Mouse (Mus musculus) MEL (cell line): ENCODE measurements at regions not wholly inside any gene's neighbourhood (a gene's known extent, or its start where the extent isn't known, plus 50 kb on each side); places are given as distances from the start of the nearest gene placed in this dataset.

Source experiments
- DNase-seq: peaks from one replicate; pipeline ENCODE4 v3.0.0; 2011; ENCODE audit warnings: low read depth, low spot score
- H3K27ac ChIP-seq: 2 replicates; pipeline ENCODE4 v1.5.1; 2012; ENCODE audit warnings: low read depth, mild to moderate bottlenecking, control low read depth, low read length, moderate library complexity; ENCODE audit not compliant: control insufficient read depth
- H3K27me3 ChIP-seq, 2 experiments: fragments of 150-350 bp in 1 of 2; sonication (generic) in 1 of 2; 2 replicates each; pipeline ENCODE4 v1.6.1; 2012; ENCODE audit warnings: low read length in 2 of 2, mild to moderate bottlenecking in 2 of 2, improper control_type of control experiment in 1 of 2, moderate library complexity in 1 of 2; ENCODE audit not compliant: insufficient read depth in 2 of 2, control insufficient read depth in 1 of 2
- H3K36me3 ChIP-seq, 2 experiments: 2 replicates each; pipeline ENCODE4 v1.6.1; 2012 to 2014; ENCODE audit warnings: low read length in 2 of 2, improper control_type of control experiment in 1 of 2, inconsistent platforms in 1 of 2, mild to moderate bottlenecking in 1 of 2; ENCODE audit not compliant: insufficient read depth in 2 of 2, control insufficient read depth in 1 of 2
- H3K4me1 ChIP-seq, 2 experiments: fragments of 150-350 bp in 1 of 2; sonication (generic) in 1 of 2; 2 replicates each; pipeline ENCODE4 v1.6.1; 2012; ENCODE audit warnings: low read length in 2 of 2, improper control_type of control experiment in 1 of 2, mild to moderate bottlenecking in 1 of 2; ENCODE audit not compliant: insufficient read depth in 2 of 2, control insufficient read depth in 1 of 2
- H3K4me3 ChIP-seq, 2 experiments: fragments of 150-350 bp in 1 of 2; sonication (generic) in 1 of 2; 2 replicates each; pipeline ENCODE4 v1.5.1; 2012; ENCODE audit warnings: low read depth in 2 of 2, low read length in 2 of 2, mild to moderate bottlenecking in 2 of 2, moderate library complexity in 2 of 2, control low read depth in 1 of 2, improper control_type of control experiment in 1 of 2; ENCODE audit not compliant: control insufficient read depth in 1 of 2, insufficient read depth in 1 of 2
- H3K79me2 ChIP-seq: 2 replicates; pipeline ENCODE4 v1.6.1; 2012; ENCODE audit warnings: mild to moderate bottlenecking, low read length, moderate library complexity; ENCODE audit not compliant: control insufficient read depth, poor library complexity, insufficient read depth
- H3K9ac ChIP-seq: 2 replicates; pipeline ENCODE4 v1.6.1; 2012; ENCODE audit warnings: low read depth, mild to moderate bottlenecking, control low read depth, low read length, moderate library complexity; ENCODE audit not compliant: control insufficient read depth, poor library complexity, severe bottlenecking
- H3K9me3 ChIP-seq: fragments of 150-350 bp; sonication (generic); replicated peaks from 2 replicates; pipeline ENCODE4 v1.6.1; 2012; ENCODE audit warnings: mild to moderate bottlenecking, low read length, improper control_type of control experiment, moderate library complexity; ENCODE audit not compliant: insufficient read depth
- BHLHE40 ChIP-seq: IDR thresholded peaks from 2 replicates; pipeline ENCODE4 v1.6.1; 2012; ENCODE audit warnings: low read depth, mild to moderate bottlenecking, inconsistent platforms, low read length, improper control_type of control experiment, borderline replicate concordance
- CHD1 ChIP-seq: IDR thresholded peaks from 2 replicates; pipeline ENCODE4 v1.6.1; 2012; ENCODE audit warnings: low read depth, mild to moderate bottlenecking, inconsistent platforms, low read length, improper control_type of control experiment
- ELF1 ChIP-seq: IDR thresholded peaks from 2 replicates; pipeline ENCODE4 v1.6.1; 2014; ENCODE audit warnings: low read depth, mild to moderate bottlenecking, inconsistent platforms, low read length, improper control_type of control experiment, moderate library complexity
- EP300 ChIP-seq, 2 experiments: IDR thresholded peaks; 2 replicates each; pipeline ENCODE4 v1.6.1; 2011; ENCODE audit warnings: improper control_type of control experiment in 2 of 2, low read length in 2 of 2, low read depth in 1 of 2, mild to moderate bottlenecking in 1 of 2
- ETS1 ChIP-seq: IDR thresholded peaks from 2 replicates; pipeline ENCODE4 v1.6.1; 2012; ENCODE audit warnings: low read depth, mild to moderate bottlenecking, inconsistent platforms, low read length, improper control_type of control experiment, moderate library complexity
- HCFC1 ChIP-seq: IDR thresholded peaks from 2 replicates; pipeline ENCODE4 v1.6.1; 2012; ENCODE audit warnings: low read depth, mild to moderate bottlenecking, inconsistent platforms, low read length, improper control_type of control experiment, moderate library complexity
- JUND ChIP-seq: IDR thresholded peaks from 2 replicates; pipeline ENCODE4 v1.6.1; 2011; ENCODE audit warnings: low read depth, mild to moderate bottlenecking, improper control_type of control experiment, low read length
- MAFK ChIP-seq: IDR thresholded peaks from 2 replicates; pipeline ENCODE4 v1.6.1; 2011; ENCODE audit warnings: low read depth, mild to moderate bottlenecking, low read length, improper control_type of control experiment, borderline replicate concordance
- MAX ChIP-seq: IDR thresholded peaks from 2 replicates; pipeline ENCODE4 v1.6.1; 2011; ENCODE audit warnings: low read length, improper control_type of control experiment
- MAZ ChIP-seq: IDR thresholded peaks from 2 replicates; pipeline ENCODE4 v1.6.1; 2012; ENCODE audit warnings: low read depth, mild to moderate bottlenecking, inconsistent platforms, low read length, improper control_type of control experiment
- MXI1 ChIP-seq: IDR thresholded peaks from 2 replicates; pipeline ENCODE4 v1.6.1; 2011; ENCODE audit warnings: mild to moderate bottlenecking, low read depth, low read length, improper control_type of control experiment
- MYC ChIP-seq: IDR thresholded peaks from 2 replicates; pipeline ENCODE4 v1.6.1; 2011; ENCODE audit warnings: low read depth, mild to moderate bottlenecking, low read length, improper control_type of control experiment, moderate library complexity
- NELFE ChIP-seq: IDR thresholded peaks from 2 replicates; pipeline ENCODE4 v1.6.1; 2011; ENCODE audit warnings: low read depth, low read length, improper control_type of control experiment
- NRF1 ChIP-seq: IDR thresholded peaks from 2 replicates; pipeline ENCODE4 v1.6.1; 2014; ENCODE audit warnings: low read depth, mild to moderate bottlenecking, inconsistent platforms, low read length, improper control_type of control experiment, moderate library complexity; ENCODE audit not compliant: poor library complexity, insufficient read depth, severe bottlenecking
- POLR2AphosphoS2 ChIP-seq: IDR thresholded peaks from 2 replicates; pipeline ENCODE4 v1.6.1; 2011; ENCODE audit warnings: low read length, improper control_type of control experiment
- RAD21 ChIP-seq: IDR thresholded peaks from 2 replicates; pipeline ENCODE4 v1.6.1; 2011; ENCODE audit warnings: mild to moderate bottlenecking, low read depth, low read length, improper control_type of control experiment
- SIN3A ChIP-seq: IDR thresholded peaks from 2 replicates; pipeline ENCODE4 v1.6.1; 2012; ENCODE audit warnings: low read length, improper control_type of control experiment, inconsistent platforms
- SMC3 ChIP-seq: IDR thresholded peaks from 2 replicates; pipeline ENCODE4 v1.6.1; 2011; ENCODE audit warnings: low read depth, low read length, improper control_type of control experiment
- TBP ChIP-seq: IDR thresholded peaks from 2 replicates; pipeline ENCODE4 v1.8.0; 2011; ENCODE audit warnings: low read depth, low read length, improper control_type of control experiment
- TCF12 ChIP-seq: IDR thresholded peaks from 2 replicates; pipeline ENCODE4 v1.6.1; 2014; ENCODE audit warnings: low read depth, mild to moderate bottlenecking, inconsistent platforms, low read length, improper control_type of control experiment, moderate library complexity
- ZC3H11A ChIP-seq: IDR thresholded peaks from 2 replicates; pipeline ENCODE4 v1.6.1; 2012; ENCODE audit warnings: low read depth, mild to moderate bottlenecking, inconsistent platforms, low read length, improper control_type of control experiment
- ZMIZ1 ChIP-seq: IDR thresholded peaks from 2 replicates; pipeline ENCODE4 v1.6.1; 2012; ENCODE audit warnings: low read depth, mild to moderate bottlenecking, inconsistent platforms, low read length, improper control_type of control experiment, moderate library complexity
- ZNF384 ChIP-seq: IDR thresholded peaks from 2 replicates; pipeline ENCODE4 v1.6.1; 2012; ENCODE audit warnings: low read depth, mild to moderate bottlenecking, inconsistent platforms, low read length, improper control_type of control experiment

GRCm38 (mm10) chr14:102878572-102878971 is 103.9 kb downstream of the Kctd12 start:
- TF ChIP-seq BHLHE40 (no peak), POLR2AphosphoS2 (no peak), MAZ (no peak), ETS1 (no peak), MAX (no peak)
- Histone ChIP-seq H3K36me3 (peaks cover 0 to 4% of the 10 kb centered on the region in 2 experiments; a peak in 2 of 4 replicates), H3K9me3 (no peaks in the 10 kb centered on the region), H3K4me1 (peaks cover 2 to 12% of the 10 kb centered on the region in 2 experiments), H3K27me3 (no peaks in the 10 kb centered on the region), H3K27ac (no peak overlapping the region), H3K9ac (no peak overlapping the region), H3K4me3 (no peak overlapping the region), H3K79me2 (no peaks in the 10 kb centered on the region)
- no peak for DNase-seq

- no peaks in the 10 kb centered on the region for H3K36me3 ChIP-seq
- no peak overlapping the region for H3K4me3 ChIP-seq
- no peak overlapping the region for H3K27ac ChIP-seq
- H3K9me3 ChIP-seq, result no peaks in the 10 kb centered on the region
- no peaks in the 10 kb centered on the region for H3K4me1 ChIP-seq
- H3K27me3 ChIP-seq, result no peaks in the 10 kb centered on the region
- no peak for DNase-seq
- H3K9ac ChIP-seq, result no peak overlapping the region
- H3K79me2 ChIP-seq, result no peaks in the 10 kb centered on the region
- TF ChIP-seq MYC, result no peak
- no peak for TF ChIP-seq CHD1
- no peak for TF ChIP-seq ELF1
- TF ChIP-seq JUND, result no peak
- no peak for TF ChIP-seq RAD21
- TF ChIP-seq ZC3H11A, result no peak
- TF ChIP-seq EP300 (IDR thresholded peaks at IDR 0.05; ENCODE audit: low read depth in 1 of 2, low read length in 2 of 2), result no peak
Measured at GRCm38 (mm10) chr14:102868160-102868559, 114.3 kb downstream of the Kctd12 start.

- no peaks in the 10 kb centered on the region for H3K36me3 ChIP-seq
- H3K9me3 ChIP-seq, result no peaks in the 10 kb centered on the region
- H3K4me3 ChIP-seq, result no peak overlapping the region
- H3K9ac ChIP-seq, result no peak overlapping the region
- TF ChIP-seq ZMIZ1, result no peak
- no peak for TF ChIP-seq TCF12
- no peak for TF ChIP-seq HCFC1
- no peak for TF ChIP-seq BHLHE40
- no peak for TF ChIP-seq ZNF384
- TF ChIP-seq SMC3, result no peak
- no peak for TF ChIP-seq ELF1
- TF ChIP-seq MXI1, result no peak
- no peak for TF ChIP-seq NELFE
- no peak for TF ChIP-seq EP300 (IDR thresholded peaks at IDR 0.05; ENCODE audit: low read depth in 1 of 2, low read length in 2 of 2)
- TF ChIP-seq TBP, result no peak
- TF ChIP-seq NRF1, result no peak
- no peak for TF ChIP-seq MAFK
- no peak for TF ChIP-seq SIN3A
- TF ChIP-seq MAX, result no peak
- H3K79me2 ChIP-seq, result no peaks in the 10 kb centered on the region
- DNase-seq, result no peak
- no peak overlapping the region for H3K27ac ChIP-seq
- no peaks in the 10 kb centered on the region for H3K27me3 ChIP-seq
- no peaks in the 10 kb centered on the region for H3K4me1 ChIP-seq
Measured at GRCm38 (mm10) chr14:102867697-102868096, 114.7 kb downstream of the Kctd12 start.
